Mouse (Mus musculus) urinary bladder, postnatal 14 days (tissue): Measurements from ENCODE around the gene Itga2b.

Experiments used
- DNase-seq: peaks from one replicate; pipeline ENCODE4 v3.0.0; 2021; ENCODE audit warnings: low spot score

Itga2b gene

GRCm38 (mm10) chr11:102455740-102456396 is 14.1 kb downstream of the Itga2b start:
- DNase-seq = peak; percentile 85

DNA sequence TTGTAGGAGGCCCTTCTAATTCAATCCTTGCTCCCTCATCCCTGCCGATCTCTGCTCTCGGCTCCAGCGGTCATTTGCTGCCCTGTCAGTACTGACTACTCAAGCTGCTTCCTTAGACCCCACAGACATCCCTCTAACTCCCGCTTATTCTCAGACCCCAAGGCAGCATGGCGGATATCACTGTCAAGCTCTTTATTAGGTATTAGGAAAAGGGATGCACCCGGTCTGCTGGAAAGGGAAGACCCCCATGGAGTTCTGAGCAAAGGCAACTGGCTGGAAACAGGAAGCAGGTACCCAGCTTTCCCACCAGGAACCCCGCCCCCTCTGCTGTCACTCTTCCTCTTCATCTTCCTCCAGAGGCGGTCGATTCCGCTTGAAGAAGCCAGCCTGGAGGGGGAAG is 16.8 kb downstream of the Itga2b start:
- no peak for DNase-seq

GRCm38 (mm10) chr11:102449043-102450008 is 20.6 kb downstream of the Itga2b start:
- DNase-seq = no peak

GRCm38 (mm10) chr11:102448327-102448726 is 21.6 kb downstream of the Itga2b start:
- no peak for DNase-seq

DNA sequence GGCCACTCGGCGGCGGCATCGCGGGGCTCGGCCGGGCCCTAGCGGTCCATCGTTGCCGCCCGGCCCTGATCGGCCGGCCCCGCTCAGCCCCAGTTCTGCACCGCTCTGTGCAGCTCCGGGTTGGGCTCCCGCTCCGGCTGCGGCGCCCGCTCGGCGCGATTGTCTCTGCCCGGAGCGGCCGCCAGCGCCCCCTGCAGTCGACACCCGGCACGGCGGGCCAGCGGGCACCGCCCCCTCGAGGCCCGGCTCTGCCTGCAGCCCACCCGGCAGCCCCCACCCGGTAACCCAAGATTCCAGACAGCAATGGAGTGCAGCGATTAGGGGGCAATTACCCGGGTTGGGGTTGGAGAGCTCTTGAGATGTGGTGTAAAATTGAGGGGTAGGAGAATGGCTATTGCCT is 22.4 kb downstream of the Itga2b start, which contains the start of gene Fam171a2:
Fam171a2 (minus strand) TSS at position 186 of the 400 bp plus-strand sequence.
- DNase-seq = peak; percentile 82

DNA sequence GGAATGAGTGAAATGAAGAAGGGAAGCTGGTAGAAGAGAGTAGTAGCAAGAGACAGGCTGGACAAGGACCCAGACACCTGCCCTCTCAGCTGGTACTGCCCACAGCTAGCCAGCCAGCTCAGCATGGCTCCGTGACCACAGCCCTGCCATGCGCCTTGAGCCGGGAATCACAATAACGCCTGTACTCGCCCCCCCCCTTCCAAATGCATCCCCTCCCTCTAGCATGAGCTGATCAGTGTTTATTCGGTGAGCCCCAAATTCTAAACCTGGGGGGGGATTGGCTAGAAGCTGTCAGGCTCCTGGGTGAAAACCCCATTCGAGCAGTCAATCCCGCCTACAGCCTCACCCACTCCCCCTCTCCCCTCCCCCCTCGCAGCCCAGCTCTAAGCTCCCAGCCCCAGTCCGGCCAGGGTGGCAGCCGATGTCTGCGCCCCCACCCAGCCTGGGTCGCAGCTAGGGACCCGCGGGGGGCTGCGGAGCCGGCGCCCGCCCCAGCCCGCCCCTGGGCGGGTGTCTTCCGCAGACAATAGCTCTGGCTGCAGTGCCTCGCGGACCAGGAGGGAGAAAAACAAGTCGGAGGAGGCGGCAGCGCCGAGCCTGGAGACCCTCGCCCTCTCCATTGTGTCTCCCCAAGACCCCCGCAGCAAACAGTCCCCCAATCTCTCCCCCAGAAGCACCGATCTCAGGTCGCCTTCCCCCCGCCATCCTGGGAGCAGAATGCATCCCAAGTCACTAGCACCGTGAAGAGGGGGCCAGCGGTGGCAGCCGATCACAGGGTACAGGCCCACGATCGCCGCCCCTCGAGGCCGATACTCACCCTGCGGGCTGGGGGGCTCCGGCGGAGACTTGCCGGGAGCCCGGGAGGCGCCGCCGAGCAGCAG is 23.1 kb downstream of the Itga2b start:
- no peak for DNase-seq

GRCm38 (mm10) chr11:102445891-102446361 is 24.0 kb downstream of the Itga2b start:
- no peak for DNase-seq

DNA sequence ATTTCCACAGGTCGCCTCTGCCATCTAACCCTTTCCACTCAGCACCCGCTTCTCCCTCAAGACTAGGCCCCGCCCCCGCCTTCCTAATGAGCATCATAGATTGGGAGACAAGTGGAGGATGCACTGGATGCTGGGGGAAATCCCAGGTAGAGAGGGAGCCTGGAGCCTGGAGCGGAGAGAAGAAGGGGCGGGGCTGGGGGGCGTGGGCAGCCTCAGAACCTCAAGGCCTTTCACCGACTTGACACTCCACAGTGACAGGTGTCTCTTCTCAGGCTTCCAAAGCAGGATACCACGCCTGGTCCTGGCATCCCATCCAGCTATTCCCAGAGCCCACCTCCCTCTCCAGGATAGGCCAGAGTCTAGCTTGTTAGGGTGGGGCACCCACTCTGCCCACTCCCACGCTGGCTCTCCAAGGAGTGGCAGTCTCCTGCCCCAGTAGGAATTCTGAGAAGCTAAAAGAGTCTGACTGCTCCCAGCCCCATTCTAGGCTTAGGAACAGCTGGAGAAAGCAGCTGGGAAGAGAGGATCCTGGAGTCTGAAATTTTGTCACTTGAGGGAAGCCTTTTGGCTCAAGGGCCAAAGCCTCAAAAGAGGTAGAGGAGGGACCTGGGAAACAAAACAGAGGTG is 24.5 kb downstream of the Itga2b start:
- DNase-seq = peak; percentile 63

DNA sequence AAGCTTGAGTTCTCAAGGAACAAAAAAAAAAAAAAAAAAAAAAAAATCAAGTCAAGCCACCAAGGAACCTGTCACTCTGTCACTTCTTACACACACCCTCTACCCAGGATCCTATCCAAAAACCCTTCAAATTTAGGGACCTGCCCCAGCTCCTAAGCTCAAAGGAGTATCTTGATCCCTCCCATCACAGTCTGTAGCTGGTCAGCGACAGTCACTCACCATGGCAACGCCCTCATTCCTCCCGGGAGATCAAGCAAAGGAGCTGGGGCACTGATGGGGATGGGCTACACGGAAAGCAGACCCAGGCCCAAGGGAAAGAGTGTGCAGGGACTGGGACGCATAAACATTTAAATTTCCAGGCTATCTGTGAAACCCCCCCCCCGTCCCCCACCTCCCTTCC is 25.1 kb downstream of the Itga2b start:
- DNase-seq = no peak

GRCm38 (mm10) chr11:102444321-102444720 is 25.6 kb downstream of the Itga2b start:
- no peak for DNase-seq

GRCm38 (mm10) chr11:102443740-102444139 is 26.2 kb downstream of the Itga2b start:
- no peak for DNase-seq

DNA sequence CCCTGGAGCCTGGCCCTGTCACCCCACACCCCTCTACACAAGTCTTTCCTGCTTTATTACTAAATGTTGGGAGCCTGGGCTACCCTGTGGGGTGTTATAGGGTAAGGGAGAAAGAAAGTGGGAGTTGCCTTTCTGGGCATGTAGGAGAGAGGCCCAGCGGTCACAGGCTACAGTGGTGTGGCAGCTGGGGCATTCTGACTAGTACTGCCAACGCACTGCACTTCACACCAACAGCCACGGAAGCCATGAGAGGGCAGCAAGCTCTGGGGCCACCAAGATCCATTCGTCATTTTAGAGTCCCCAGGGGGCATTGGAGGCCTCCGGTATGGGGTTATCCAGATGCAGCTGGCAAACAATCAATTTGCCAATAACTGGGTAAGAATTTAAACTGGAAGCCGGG is 27.8 kb downstream of the Itga2b start:
- DNase-seq = no peak

- DNase-seq = no peak
Measured at GRCm38 (mm10) chr11:102441434-102441833, 28.5 kb downstream of the Itga2b start.

DNA sequence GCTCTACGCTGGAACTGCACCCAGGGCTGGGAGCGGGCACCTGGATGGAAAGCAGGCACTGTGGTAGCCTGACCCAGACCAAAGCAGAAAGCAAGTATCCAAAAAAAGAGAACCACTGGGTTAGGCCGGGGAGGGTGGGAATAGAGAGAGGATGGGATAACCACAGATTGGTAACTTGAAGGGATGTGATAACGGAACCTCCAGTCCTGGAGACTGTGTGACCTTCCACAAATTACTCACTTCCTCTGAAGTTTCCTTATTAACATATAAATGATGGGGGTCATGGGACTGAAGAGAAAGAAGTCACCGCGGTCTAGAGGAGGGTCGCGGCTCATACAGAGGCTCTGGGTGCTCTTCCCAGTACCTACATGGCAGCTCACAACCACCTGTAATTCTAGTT is 29.7 kb downstream of the Itga2b start:
- DNase-seq = no peak

- DNase-seq = no peak
Measured at GRCm38 (mm10) chr11:102439093-102440082, 30.5 kb downstream of the Itga2b start.

DNA sequence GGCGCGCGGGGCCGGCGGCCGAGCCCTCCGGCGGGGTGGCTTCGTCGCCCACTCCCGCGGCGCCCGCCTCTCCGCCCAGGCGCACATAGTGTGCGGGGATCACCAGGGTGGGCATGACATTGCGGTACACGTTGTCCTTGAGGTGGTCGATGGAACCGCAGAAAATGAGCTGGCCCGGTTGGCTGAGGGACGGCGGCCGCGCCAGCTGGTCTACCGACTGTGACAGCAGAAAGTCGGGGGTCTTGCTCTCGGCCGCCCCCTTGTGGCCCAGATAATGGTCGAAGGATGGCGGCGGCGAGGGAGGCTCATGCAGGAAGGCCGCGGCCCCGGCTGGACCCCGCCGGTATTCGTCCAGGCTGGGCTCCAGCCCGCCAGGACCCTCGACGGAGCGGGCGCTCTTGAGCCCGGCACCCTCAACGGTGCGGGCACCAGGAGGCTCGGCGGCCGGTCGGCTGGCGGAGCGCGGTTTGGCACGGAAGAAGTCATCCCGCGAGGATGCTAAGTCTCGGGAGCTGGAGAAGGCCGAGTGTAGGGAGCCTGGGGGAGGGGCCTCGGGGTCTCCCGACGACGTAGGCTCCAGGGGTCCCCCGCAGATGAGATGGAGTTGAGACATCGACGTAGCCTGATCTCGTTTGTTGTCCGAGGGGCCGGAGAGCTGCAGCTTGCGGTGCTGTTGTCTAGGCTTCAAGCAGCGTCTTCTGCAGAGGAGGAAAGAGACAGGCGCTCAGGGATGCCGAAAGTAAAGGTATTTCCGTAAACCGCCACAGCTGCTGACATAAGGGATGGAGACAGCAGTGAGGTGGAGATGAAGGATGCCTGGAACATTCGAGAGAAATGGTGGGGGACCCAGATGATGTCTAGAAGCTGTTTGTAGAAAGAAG is 31.5 kb downstream of the Itga2b start:
- peak; percentile 86 for DNase-seq

GRCm38 (mm10) chr11:102437120-102438061 is 32.5 kb downstream of the Itga2b start:
- DNase-seq = peak; percentile 68

- no peak for DNase-seq
Measured at GRCm38 (mm10) chr11:102436471-102436790, 33.5 kb downstream of the Itga2b start.
